8 mouse cellular contexts compared by ENCODE assay signal in the genomic region with DNA sequence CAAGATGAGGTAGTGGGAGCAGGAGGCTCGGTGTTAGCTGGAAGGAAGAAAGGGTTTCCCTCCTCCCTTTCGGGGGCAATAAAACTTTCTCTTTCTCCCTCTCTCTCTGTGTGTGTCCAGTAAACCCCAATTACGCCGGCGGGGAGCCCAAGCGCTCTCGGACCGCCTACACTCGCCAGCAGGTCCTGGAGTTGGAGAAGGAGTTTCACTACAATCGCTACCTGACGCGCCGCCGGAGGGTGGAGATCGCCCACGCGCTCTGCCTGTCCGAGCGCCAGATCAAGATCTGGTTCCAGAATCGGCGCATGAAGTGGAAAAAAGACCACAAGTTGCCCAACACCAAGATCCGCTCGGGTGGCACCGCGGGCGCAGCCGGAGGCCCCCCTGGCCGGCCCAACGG. TPM values are rescaled to one million over a fixed set of nuclear protein-coding genes. Genes with fewer than 3 reads are reported as not detected.
DNase-seq lines count a peak whose midpoint lies in the region; ATAC-seq and TF ChIP-seq lines count a peak whose summit lies in the region.

No protein-coding gene starts in this region.

- H3K9me3 ChIP-seq in limb, embryonic 11.5 days (ENCODE audit: control insufficient read depth, low read length), result no peaks in the 10 kb centered on the region

- no peak for TF ChIP-seq CTCF in liver, adult 2 months (IDR thresholded peaks at IDR 0.05; ENCODE audit: low read depth, low read length)
- no peak for TF ChIP-seq CTCF in small intestine, adult 2 months (IDR thresholded peaks at IDR 0.05; ENCODE audit: extremely low read depth, insufficient read length, insufficient replicate concordance, low read depth, low read length)
- no peak for TF ChIP-seq CTCF in layer of hippocampus, adult 2 months (conservative IDR thresholded peaks at IDR 0.05)

- no peaks in the 10 kb centered on the region for H3K4me1 ChIP-seq in liver, adult 2 months (ENCODE audit: control insufficient read depth, insufficient read depth, low read length)
- H3K4me1 ChIP-seq in limb, embryonic 11.5 days (ENCODE audit: control insufficient read depth, insufficient read depth, low read length), result peaks cover 19% of the 10 kb centered on the region
- peaks cover 5% of the 10 kb centered on the region; the same call in 1 of the 2 replicates for H3K4me1 ChIP-seq in small intestine, adult 2 months (ENCODE audit: control insufficient read depth, insufficient read depth, insufficient read length, low read length)

- peaks cover 3% of the 10 kb centered on the region; the same call in 1 of the 2 replicates for H3K79me2 ChIP-seq in liver, adult 2 months (ENCODE audit: control insufficient read depth, insufficient read depth, low read length)

- intact Hi-C loops in left cerebral cortex, postnatal 25 days (cut with DNase I), result loop anchor here (10.0 kb wide), 1 partner anchor 145 kb away; no protein-coding TSS in a partner anchor

- peak overlapping the region; percentile 56; the same call in 1 of the 2 replicates for H3K4me3 ChIP-seq in liver, adult 2 months (ENCODE audit: insufficient read depth, low read depth, low read length)
- peak overlapping the region; percentile 38 for H3K4me3 ChIP-seq in limb, embryonic 11.5 days (ENCODE audit: low read depth, low read length)
- peak overlapping the region; percentile 70 for H3K4me3 ChIP-seq in small intestine, adult 2 months (ENCODE audit: low read depth, low read length)
- no peak overlapping the region for H3K4me3 ChIP-seq in layer of hippocampus, adult 2 months

- peak overlapping the region; percentile 41 for H3K27ac ChIP-seq in liver, adult 2 months (replicated peaks; ENCODE audit: insufficient read depth, low read depth, low read length)
- peak overlapping the region; percentile 47; the same call in 1 of the 2 replicates for H3K27ac ChIP-seq in limb, embryonic 11.5 days (replicated peaks; ENCODE audit: low read depth, low read length)
- peak overlapping the region; percentile 69 for H3K27ac ChIP-seq in small intestine, adult 2 months (ENCODE audit: insufficient read depth, low read depth, low read length)
- H3K27ac ChIP-seq in layer of hippocampus, adult 2 months, result no peak overlapping the region

- peak overlapping the region; percentile 58 for H3K9ac ChIP-seq in liver, adult 2 months (ENCODE audit: low read depth, low read length)
- H3K9ac ChIP-seq in limb, embryonic 11.5 days (ENCODE audit: low read length), result peak overlapping the region; percentile 52

- peak overlapping the region; percentile 89 for H3K4me2 ChIP-seq in limb, embryonic 11.5 days (ENCODE audit: low read depth, severe bottlenecking)

- ATAC-seq in hematopoietic stem cell, adult 5-6 weeks (replicated peaks in 1 of 2; ENCODE audit: insufficient read depth in 1 of 2, low FRiP score in 2 of 2, low TSS enrichment in 1 of 2, low read depth in 1 of 2, poor library complexity in 2 of 2, severe bottlenecking in 2 of 2), result peak; percentile 14 to 24; a peak in 1 of 4 replicates
- no peak for ATAC-seq in limb, embryonic 11.5 days (ENCODE audit: insufficient number of reproducible peaks, low FRiP score, low TSS enrichment, low read depth)

- TF ChIP-seq POLR2A in liver, adult 2 months (IDR thresholded peaks at IDR 0.05; ENCODE audit: extremely low read depth, insufficient read depth, low read length), result no peak
- no peak for TF ChIP-seq POLR2A in small intestine, adult 2 months (IDR thresholded peaks at IDR 0.05; ENCODE audit: low read depth, low read length)

- H3K27me3 ChIP-seq in liver, adult 2 months (ENCODE audit: control insufficient read depth, insufficient read depth, low read length), result peaks cover 14% of the 10 kb centered on the region
- peaks cover 80% of the 10 kb centered on the region for H3K27me3 ChIP-seq in limb, embryonic 11.5 days (ENCODE audit: control insufficient read depth, insufficient read depth, low read length)
- peaks cover 30% of the 10 kb centered on the region for H3K27me3 ChIP-seq in small intestine, adult 2 months (ENCODE audit: control insufficient read depth, insufficient read depth, low read length)

- WGBS in liver, adult 2 months, result 5% methylated on average over 29 of the region's 29 CpGs
- WGBS in limb, embryonic 11.5 days, result under 1% methylated on average over 29 of the region's 29 CpGs
- WGBS in small intestine, adult 2 months, result 4% methylated on average over 29 of the region's 29 CpGs

- no peak for DNase-seq in liver, adult 2 months (ENCODE audit: extremely low read depth, low read depth, low spot score)
- no peak for DNase-seq in liver
- DNase-seq in limb, embryonic 11.5 days (ENCODE audit: low spot score), result peak; percentile 71
- no peak for DNase-seq in left cerebral cortex, postnatal 25 days (ENCODE audit: low spot score in 2 of 2)
- no peak for DNase-seq in thymus, postnatal 25 days
- DNase-seq in layer of hippocampus, adult 2 months (ENCODE audit: low spot score in 2 of 2), result no peak

- H3K36me3 ChIP-seq in liver, adult 2 months (ENCODE audit: control insufficient read depth, insufficient read depth, low read length), result no peaks in the 10 kb centered on the region; the same call in 1 of the 2 replicates
- no peaks in the 10 kb centered on the region for H3K36me3 ChIP-seq in limb, embryonic 11.5 days (ENCODE audit: control insufficient read depth, insufficient read depth, low read length)
- H3K36me3 ChIP-seq in small intestine, adult 2 months (ENCODE audit: control insufficient read depth, insufficient read depth, low read length), result peaks cover 2% of the 10 kb centered on the region; the same call in 1 of the 2 replicates

RNA-seq across cellular contexts. Expression of gene Hoxb4, which starts 1.8 kb away (rescaled TPM):
- total RNA-seq in liver, adult 2 months (2014; rRNA removed), result 0.37 and 0.67 TPM in 2 replicates
- polyA plus RNA-seq in liver, adult 2 months (2012; rRNA removed), result 0.55 and 0.91 TPM in 2 replicates
- 2.4 and 4.0 TPM in 2 replicates for total RNA-seq in hematopoietic stem cell, adult 5-6 weeks (2017)
- 0.33 and 0.45 TPM in 2 replicates for polyA plus RNA-seq in limb, embryonic 11.5 days (2014; fragmentation: Nextera tagmentation; extraction: Ambion mirVana)
- 1.4 and 2.9 TPM in 2 replicates for polyA plus RNA-seq in small intestine, adult 2 months (2012; rRNA removed)
- total RNA-seq in left cerebral cortex, postnatal 25 days (2021), result not detected
- total RNA-seq in layer of hippocampus, adult 2 months (2021), result not detected

RNA-seq across cellular contexts. Expression of gene Hoxb3, which starts 3.2 kb away (rescaled TPM):
- total RNA-seq in liver, adult 2 months (2014; rRNA removed), result 0.18 and 0.47 TPM in 2 replicates
- polyA plus RNA-seq in liver, adult 2 months (2012; rRNA removed), result 0.47 and 0.48 TPM in 2 replicates
- 4.4 and 9.4 TPM in 2 replicates for total RNA-seq in hematopoietic stem cell, adult 5-6 weeks (2017)
- polyA plus RNA-seq in limb, embryonic 11.5 days (2014; fragmentation: Nextera tagmentation; extraction: Ambion mirVana), result 0.68 and 0.78 TPM in 2 replicates
- polyA plus RNA-seq in small intestine, adult 2 months (2012; rRNA removed), result 3.5 and 5.5 TPM in 2 replicates
- not detected for total RNA-seq in left cerebral cortex, postnatal 25 days (2021)
- total RNA-seq in layer of hippocampus, adult 2 months (2021), result not detected

RNA-seq across cellular contexts. Expression of gene Hoxb5, which starts 16.8 kb away (rescaled TPM):
- 0.09 and 0.20 TPM in 2 replicates for total RNA-seq in liver, adult 2 months (2014; rRNA removed)
- polyA plus RNA-seq in liver, adult 2 months (2012; rRNA removed), result 0.35 and 0.40 TPM in 2 replicates
- total RNA-seq in hematopoietic stem cell, adult 5-6 weeks (2017), result 0.25 and 1.3 TPM in 2 replicates
- polyA plus RNA-seq in limb, embryonic 11.5 days (2014; fragmentation: Nextera tagmentation; extraction: Ambion mirVana), result 2.1 and 2.6 TPM in 2 replicates
- polyA plus RNA-seq in small intestine, adult 2 months (2012; rRNA removed), result 1.8 and 3.2 TPM in 2 replicates
- total RNA-seq in left cerebral cortex, postnatal 25 days (2021), result not detected
- not detected for total RNA-seq in layer of hippocampus, adult 2 months (2021)

RNA-seq across cellular contexts. Expression of gene Hoxb6, which starts 27.6 kb away (rescaled TPM):
- 0.07 TPM in 1 of 2 replicates, not detected in the other for total RNA-seq in liver, adult 2 months (2014; rRNA removed)
- polyA plus RNA-seq in liver, adult 2 months (2012; rRNA removed), result 0.15 and 0.30 TPM in 2 replicates
- 0.38 and 1.2 TPM in 2 replicates for total RNA-seq in hematopoietic stem cell, adult 5-6 weeks (2017)
- polyA plus RNA-seq in limb, embryonic 11.5 days (2014; fragmentation: Nextera tagmentation; extraction: Ambion mirVana), result 1.9 and 2.8 TPM in 2 replicates
- 1.0 and 8.3 TPM in 2 replicates for polyA plus RNA-seq in small intestine, adult 2 months (2012; rRNA removed)
- total RNA-seq in left cerebral cortex, postnatal 25 days (2021), result not detected
- total RNA-seq in layer of hippocampus, adult 2 months (2021), result not detected

RNA-seq across cellular contexts. Expression of gene Hoxb2, which starts 30.4 kb away (rescaled TPM):
- total RNA-seq in liver, adult 2 months (2014; rRNA removed), result 0.46 and 0.60 TPM in 2 replicates
- polyA plus RNA-seq in liver, adult 2 months (2012; rRNA removed), result 0.98 and 1.3 TPM in 2 replicates
- 1.8 and 2.1 TPM in 2 replicates for total RNA-seq in hematopoietic stem cell, adult 5-6 weeks (2017)
- polyA plus RNA-seq in limb, embryonic 11.5 days (2014; fragmentation: Nextera tagmentation; extraction: Ambion mirVana), result 7.5 and 10.7 TPM in 2 replicates
- 9.9 TPM in 2 replicates for polyA plus RNA-seq in small intestine, adult 2 months (2012; rRNA removed)
- total RNA-seq in left cerebral cortex, postnatal 25 days (2021), result not detected
- total RNA-seq in layer of hippocampus, adult 2 months (2021), result not detected
